Comparison of ENCODE assay signal across 25 mouse cellular contexts in genomic region chr8:116467027-116467426, GRCm38 (mm10). TPM values are rescaled to one million over a fixed set of nuclear protein-coding genes. Genes with fewer than 3 reads are reported as not detected.
DNase-seq lines count a peak whose midpoint lies in the region; ATAC-seq and TF ChIP-seq lines count a peak whose summit lies in the region.
"Had no signal": no experiment of that assay in that cellular context is flagged by ENCODE, and none has a peak within 500 bp of the region (broad histone marks: within the 10 kb centered on the region; RNA-seq: fewer than 3 reads in every experiment).

No protein-coding gene starts in this region.

- H3K4me3 ChIP-seq in gastrocnemius, adult 2 months: no peak overlapping the region
- H3K4me3 ChIP-seq: embryonic facial prominence, embryonic 10.5 days; embryonic facial prominence, embryonic 12.5 days; forebrain, embryonic 13.5 days; forebrain, embryonic 15.5 days had no signal

- peak overlapping the region; percentile 16; the same call in 1 of the 2 replicates for H3K27ac ChIP-seq in gastrocnemius, adult 2 months
- H3K27ac ChIP-seq: embryonic facial prominence, embryonic 10.5 days; embryonic facial prominence, embryonic 12.5 days; forebrain, embryonic 13.5 days; forebrain, embryonic 15.5 days had no signal

- peak; percentile 55 for ATAC-seq in granulocyte monocyte progenitor cell, adult 5-6 weeks (replicated peaks; ENCODE audit: poor library complexity, severe bottlenecking)
- ATAC-seq: activated CD4-positive, CD25-positive, alpha-beta regulatory T cell, adult 4 months; CD4-positive, CD25-positive, alpha-beta regulatory T cell, adult 4 months; forebrain, embryonic 13.5 days; forebrain, embryonic 15.5 days; Patski had no signal

- TF ChIP-seq CTCF in gastrocnemius, adult 2 months (IDR thresholded peaks at IDR 0.05): no peak

- intact Hi-C loops in gastrocnemius, adult 2 months (cut with DNase I): no loop called here
- intact Hi-C loops in heart, postnatal 10 days (cut with DNase I): no loop called here

- DNase-seq in gastrocnemius, adult 2 months: no peak
- DNase-seq in gastrocnemius, postnatal 4 days (ENCODE audit: low spot score in 2 of 2): no peak
- peak; percentile 13 to 19 for DNase-seq in heart, adult 18-20 months
- no peak for DNase-seq in heart, postnatal 10 days
- no peak for DNase-seq in frontal cortex, postnatal 36 days (ENCODE audit: low spot score in 2 of 2)
- DNase-seq: adrenal gland, adult 8-10 months; adrenal gland, postnatal 14 days; adrenal gland, postnatal 36 days; B cell, adult 2 months; cerebellum, adult 11-12 months; cerebellum, adult 2 months; cerebellum, adult 9-10 months; cerebellum, postnatal 10 days; cerebellum, postnatal 25 days had no signal

RNA-seq across cellular contexts. Expression of gene Dynlrb2, which starts 37.7 kb away (rescaled TPM):
- not detected for total RNA-seq in gastrocnemius, adult 2 months (2021)
- total RNA-seq in gastrocnemius, postnatal 4 days (2021): not detected
- total RNA-seq in heart, adult 18-20 months (2021): 1 to 10 TPM in 1 of 2 experiments, not detected in 1; 1.1 TPM
- not detected for total RNA-seq in heart, postnatal 10 days (2021)
- total RNA-seq in granulocyte monocyte progenitor cell, adult 5-6 weeks (2014; fragmentation: Nextera tagmentation): not detected in 2 replicates
- not detected in 2 replicates for total RNA-seq in granulocyte monocyte progenitor cell, adult 5-6 weeks (2017)
- total RNA-seq: adrenal gland, adult 18-20 months; adrenal gland, postnatal 14 days; adrenal gland, postnatal 36 days; CH12.LX; G1E had no signal

Comparison
In these comparisons a context has a peak if more than half of its experiments do, and no peak if none do; other contexts are left out.
1. DNase-seq: peak in heart, adult 18-20 months (2 of 2); none in gastrocnemius, adult 2 months (single experiment), gastrocnemius, postnatal 4 days (0 of 2), heart, postnatal 10 days (0 of 2) and frontal cortex, postnatal 36 days (0 of 2).